Comparison of ENCODE assay signal across 26 mouse cellular contexts in genomic region chr15:80599843-80600242, GRCm38 (mm10). TPM values are rescaled to one million over a fixed set of nuclear protein-coding genes. Genes with fewer than 3 reads are reported as not detected.
DNase-seq lines count a peak whose midpoint lies in the region; ATAC-seq and TF ChIP-seq lines count a peak whose summit lies in the region.
"Had no signal": no experiment of that assay in that cellular context is flagged by ENCODE, and none has a peak within 500 bp of the region (broad histone marks: within the 10 kb centered on the region; RNA-seq: fewer than 3 reads in every experiment).

No protein-coding gene starts in this region.

- intact Hi-C loops in gastrocnemius, adult 2 months (cut with DNase I), result no loop called here

- H3K4me1 ChIP-seq in erythroblast, embryonic 14.5 days (ENCODE audit: control insufficient read depth), result peaks cover 22% of the 10 kb centered on the region
- H3K4me1 ChIP-seq in lung, embryonic 14.5 days (ENCODE audit: insufficient read depth), result no peaks in the 10 kb centered on the region
- H3K4me1 ChIP-seq in limb, embryonic 11.5 days (ENCODE audit: control insufficient read depth, insufficient read depth, low read length), result peaks cover 10% of the 10 kb centered on the region
- peaks cover 14% of the 10 kb centered on the region for H3K4me1 ChIP-seq in liver, embryonic 16.5 days (ENCODE audit: control insufficient read depth, low read depth, low read length)
- peaks cover 5% of the 10 kb centered on the region; the same call in 1 of the 2 replicates for H3K4me1 ChIP-seq in midbrain, postnatal 0 days (ENCODE audit: insufficient read depth, low read length)
- H3K4me1 ChIP-seq: hindbrain, embryonic 15.5 days; intestine, embryonic 15.5 days had no signal

- WGBS in lung, embryonic 14.5 days, result 48% methylated on average over 4 of the region's 4 CpGs
- 26% methylated on average over 4 of the region's 4 CpGs for WGBS in limb, embryonic 11.5 days
- 58% methylated on average over 4 of the region's 4 CpGs for WGBS in liver, embryonic 16.5 days (ENCODE audit: insufficient replicate concordance)
- WGBS in midbrain, postnatal 0 days, result 83% methylated on average over 4 of the region's 4 CpGs

- no peak for DNase-seq in lung, embryonic 14.5 days
- DNase-seq in lung, postnatal 25 days (ENCODE audit: low spot score), result no peak
- peak; percentile 54 for DNase-seq in limb, embryonic 11.5 days (ENCODE audit: low spot score)
- DNase-seq in gastrocnemius, adult 2 months, result no peak
- DNase-seq in midbrain, postnatal 0 days (ENCODE audit: low spot score), result no peak
- DNase-seq: cerebellum, adult 9-11 months; forebrain, postnatal 0 days; midbrain, embryonic 14.5 days had no signal

- H3K36me3 ChIP-seq in erythroblast, embryonic 14.5 days (ENCODE audit: control insufficient read depth), result no peaks in the 10 kb centered on the region
- H3K36me3 ChIP-seq in lung, embryonic 14.5 days (ENCODE audit: insufficient read depth), result no peaks in the 10 kb centered on the region
- H3K36me3 ChIP-seq in limb, embryonic 11.5 days (ENCODE audit: control insufficient read depth, insufficient read depth, low read length), result no peaks in the 10 kb centered on the region
- no peaks in the 10 kb centered on the region for H3K36me3 ChIP-seq in liver, embryonic 16.5 days (ENCODE audit: control insufficient read depth, insufficient read depth)
- no peaks in the 10 kb centered on the region for H3K36me3 ChIP-seq in midbrain, postnatal 0 days (ENCODE audit: insufficient read depth, low read length)
- H3K36me3 ChIP-seq: embryonic facial prominence, embryonic 13.5 days; forebrain, embryonic 10.5 days; hindbrain, embryonic 15.5 days; intestine, embryonic 15.5 days; limb, embryonic 12.5 days; neural tube, embryonic 15.5 days had no signal

- H3K27ac ChIP-seq in lung, embryonic 14.5 days (ENCODE audit: low read depth), result no peak overlapping the region
- no peak overlapping the region for H3K27ac ChIP-seq in limb, embryonic 11.5 days (replicated peaks; ENCODE audit: low read depth, low read length)
- no peak overlapping the region for H3K27ac ChIP-seq in liver, embryonic 16.5 days (ENCODE audit: low read length)
- no peak overlapping the region for H3K27ac ChIP-seq in gastrocnemius, adult 2 months
- no peak overlapping the region for H3K27ac ChIP-seq in midbrain, postnatal 0 days (ENCODE audit: low read depth, low read length)
- H3K27ac ChIP-seq: embryonic facial prominence, embryonic 13.5 days; forebrain, embryonic 10.5 days; hindbrain, embryonic 15.5 days; intestine, embryonic 15.5 days; left cerebral cortex, adult 2 months; limb, embryonic 12.5 days; neural tube, embryonic 15.5 days had no signal

- no peak for TF ChIP-seq CTCF in lung, embryonic 14.5 days (IDR thresholded peaks at IDR 0.05; ENCODE audit: low read depth)
- TF ChIP-seq CTCF in gastrocnemius, adult 2 months (IDR thresholded peaks at IDR 0.05), result no peak
- TF ChIP-seq CTCF in midbrain, postnatal 0 days (IDR thresholded peaks at IDR 0.05), result no peak

- peaks cover 14% of the 10 kb centered on the region for H3K27me3 ChIP-seq in erythroblast, embryonic 14.5 days (ENCODE audit: control insufficient read depth)
- no peaks in the 10 kb centered on the region for H3K27me3 ChIP-seq in lung, embryonic 14.5 days (ENCODE audit: insufficient read depth, low read length)
- no peaks in the 10 kb centered on the region for H3K27me3 ChIP-seq in limb, embryonic 11.5 days (ENCODE audit: control insufficient read depth, insufficient read depth, low read length)
- H3K27me3 ChIP-seq in liver, embryonic 16.5 days (ENCODE audit: control insufficient read depth, insufficient read depth, low read depth, low read length), result no peaks in the 10 kb centered on the region; the same call in 1 of the 2 replicates
- H3K27me3 ChIP-seq in midbrain, postnatal 0 days (ENCODE audit: insufficient read depth, low read length), result no peaks in the 10 kb centered on the region
- H3K27me3 ChIP-seq: embryonic facial prominence, embryonic 13.5 days; hindbrain, embryonic 15.5 days; intestine, embryonic 15.5 days; limb, embryonic 12.5 days; neural tube, embryonic 15.5 days; Patski had no signal

- peak overlapping the region; percentile 59 for H3K4me3 ChIP-seq in erythroblast, embryonic 14.5 days (replicated peaks)
- no peak overlapping the region for H3K4me3 ChIP-seq in lung, embryonic 14.5 days (ENCODE audit: low read depth, low read length)
- no peak overlapping the region for H3K4me3 ChIP-seq in limb, embryonic 11.5 days (ENCODE audit: low read depth, low read length)
- peak overlapping the region; percentile 41 for H3K4me3 ChIP-seq in liver, embryonic 16.5 days (ENCODE audit: low read depth, low read length)
- no peak overlapping the region for H3K4me3 ChIP-seq in gastrocnemius, adult 2 months
- H3K4me3 ChIP-seq in midbrain, postnatal 0 days (ENCODE audit: low read depth, low read length), result no peak overlapping the region
- H3K4me3 ChIP-seq: embryonic facial prominence, embryonic 13.5 days; forebrain, embryonic 10.5 days; hindbrain, embryonic 15.5 days; intestine, embryonic 15.5 days; left cerebral cortex, adult 2 months; limb, embryonic 12.5 days; neural tube, embryonic 15.5 days had no signal

- no peak overlapping the region for H3K9ac ChIP-seq in lung, embryonic 14.5 days
- H3K9ac ChIP-seq in limb, embryonic 11.5 days (ENCODE audit: low read length), result no peak overlapping the region
- no peak overlapping the region for H3K9ac ChIP-seq in liver, embryonic 16.5 days (ENCODE audit: low read depth, low read length)
- H3K9ac ChIP-seq in midbrain, postnatal 0 days (replicated peaks; ENCODE audit: low read length, poor library complexity, severe bottlenecking), result no peak overlapping the region
- H3K9ac ChIP-seq: embryonic facial prominence, embryonic 13.5 days; forebrain, postnatal 0 days; hindbrain, embryonic 15.5 days; intestine, embryonic 15.5 days; limb, embryonic 12.5 days; neural tube, embryonic 15.5 days had no signal

- H3K4me2 ChIP-seq in lung, embryonic 14.5 days, result peak overlapping the region; percentile 41; the same call in 1 of the 2 replicates
- no peak overlapping the region for H3K4me2 ChIP-seq in limb, embryonic 11.5 days (ENCODE audit: low read depth, severe bottlenecking)
- peak overlapping the region; percentile 64 for H3K4me2 ChIP-seq in liver, embryonic 16.5 days (ENCODE audit: low read depth, low read length)
- H3K4me2 ChIP-seq in midbrain, postnatal 0 days (ENCODE audit: low read depth, low read length, poor library complexity, severe bottlenecking), result no peak overlapping the region
- H3K4me2 ChIP-seq: embryonic facial prominence, embryonic 13.5 days; hindbrain, embryonic 15.5 days had no signal

- ATAC-seq in erythroblast, adult 5-6 weeks (replicated peaks; ENCODE audit: low FRiP score, poor library complexity, severe bottlenecking), result no peak
- no peak for ATAC-seq in lung, embryonic 14.5 days (ENCODE audit: insufficient read depth)
- ATAC-seq in limb, embryonic 11.5 days (ENCODE audit: insufficient number of reproducible peaks, low FRiP score, low TSS enrichment, low read depth), result no peak
- no peak for ATAC-seq in liver, embryonic 16.5 days (ENCODE audit: low read depth)
- ATAC-seq in midbrain, postnatal 0 days (ENCODE audit: low FRiP score), result no peak
- ATAC-seq: forebrain, postnatal 0 days; Patski had no signal

- H3K9me3 ChIP-seq in erythroblast, embryonic 14.5 days (ENCODE audit: control insufficient read depth, low read length), result no peaks in the 10 kb centered on the region
- H3K9me3 ChIP-seq in lung, embryonic 14.5 days (ENCODE audit: low read depth, low read length), result no peaks in the 10 kb centered on the region
- no peaks in the 10 kb centered on the region for H3K9me3 ChIP-seq in limb, embryonic 11.5 days (ENCODE audit: control insufficient read depth, low read length)
- H3K9me3 ChIP-seq in liver, embryonic 16.5 days (replicated peaks; ENCODE audit: control insufficient read depth, low read length), result no peaks in the 10 kb centered on the region
- no peaks in the 10 kb centered on the region for H3K9me3 ChIP-seq in midbrain, postnatal 0 days (ENCODE audit: low read length)
- H3K9me3 ChIP-seq: forebrain, embryonic 10.5 days; hindbrain, embryonic 15.5 days; intestine, embryonic 15.5 days; neural tube, embryonic 15.5 days had no signal

RNA-seq across cellular contexts. Expression of gene Grap2, which starts 27.4 kb away (rescaled TPM):
- 14.0 and 16.9 TPM in 2 replicates for polyA plus RNA-seq in erythroblast, embryonic 14.5 days (2012)
- total RNA-seq in erythroblast, adult 5-6 weeks (2015; ENCODE audit: low replicate concordance), result 138 and 159 TPM in 2 replicates
- 126 and 164 TPM in 2 replicates for total RNA-seq in erythroblast, adult 5-6 weeks (2017; ENCODE audit: low replicate concordance)
- polyA plus RNA-seq in lung, embryonic 14.5 days (2014; fragmentation: Nextera tagmentation; extraction: Ambion mirVana), result 1.3 and 1.8 TPM in 2 replicates
- polyA plus RNA-seq in limb, embryonic 11.5 days (2014; fragmentation: Nextera tagmentation; extraction: Ambion mirVana), result 3.8 and 4.0 TPM in 2 replicates
- 12.7 and 14.0 TPM in 2 replicates for polyA plus RNA-seq in liver, embryonic 16.5 days (2015; fragmentation: Nextera tagmentation; extraction: Ambion mirVana)
- total RNA-seq in gastrocnemius, adult 2 months (2021), result under 1 TPM in 1 of 2 experiments, not detected in 1; 0.31 TPM
- total RNA-seq in midbrain, postnatal 0 days (2014; rRNA removed), result 0.19 and 0.66 TPM in 2 replicates
- polyA plus RNA-seq in midbrain, postnatal 0 days (2015; fragmentation: Nextera tagmentation; extraction: Ambion mirVana), result 0.07 TPM in 1 of 2 replicates, not detected in the other
- total RNA-seq: forebrain, postnatal 0 days had no signal
- polyA plus RNA-seq: forebrain, postnatal 0 days; Patski had no signal

RNA-seq across cellular contexts. Expression of gene Enthd1, which starts 34.9 kb away (rescaled TPM):
- 0.05 TPM in 1 of 2 replicates, not detected in the other for polyA plus RNA-seq in erythroblast, embryonic 14.5 days (2012)
- not detected in 2 replicates for total RNA-seq in erythroblast, adult 5-6 weeks (2015; ENCODE audit: low replicate concordance)
- not detected in 2 replicates for total RNA-seq in erythroblast, adult 5-6 weeks (2017; ENCODE audit: low replicate concordance)
- polyA plus RNA-seq in lung, embryonic 14.5 days (2014; fragmentation: Nextera tagmentation; extraction: Ambion mirVana), result not detected in 2 replicates
- polyA plus RNA-seq in limb, embryonic 11.5 days (2014; fragmentation: Nextera tagmentation; extraction: Ambion mirVana), result not detected in 2 replicates
- not detected in 2 replicates for polyA plus RNA-seq in liver, embryonic 16.5 days (2015; fragmentation: Nextera tagmentation; extraction: Ambion mirVana)
- not detected for total RNA-seq in gastrocnemius, adult 2 months (2021)
- total RNA-seq in midbrain, postnatal 0 days (2014; rRNA removed), result not detected in 2 replicates
- not detected in 2 replicates for polyA plus RNA-seq in midbrain, postnatal 0 days (2015; fragmentation: Nextera tagmentation; extraction: Ambion mirVana)
- total RNA-seq: adrenal gland, postnatal 10 days; forebrain, postnatal 0 days; gastrocnemius, adult 18-20 months; granulocyte monocyte progenitor cell, adult 5-6 weeks; heart, postnatal 36 days; left cerebral cortex, adult 2 months; megakaryocyte progenitor cell, adult 5-6 weeks had no signal
- polyA plus RNA-seq: embryonic facial prominence, embryonic 13.5 days; forebrain, embryonic 10.5 days; forebrain, postnatal 0 days; hindbrain, embryonic 15.5 days; intestine, embryonic 15.5 days; limb, embryonic 12.5 days; lung, postnatal 0 days; midbrain, embryonic 14.5 days; neural tube, embryonic 15.5 days; Patski; stomach, embryonic 14.5 days had no signal

Comparison
In these comparisons a context has a peak if more than half of its experiments do, and no peak if none do; other contexts are left out.
1. H3K4me3 ChIP-seq: peak in erythroblast, embryonic 14.5 days (single experiment) and liver, embryonic 16.5 days (single experiment); none in lung, embryonic 14.5 days (single experiment), limb, embryonic 11.5 days (single experiment), gastrocnemius, adult 2 months (single experiment) and midbrain, postnatal 0 days (single experiment).
2. H3K4me2 ChIP-seq: peak in lung, embryonic 14.5 days (single experiment) and liver, embryonic 16.5 days (single experiment); none in limb, embryonic 11.5 days (single experiment) and midbrain, postnatal 0 days (single experiment).